Mouse (Mus musculus): ENCODE data around the gene Prss43. TPM values are rescaled to one million over a fixed set of nuclear protein-coding genes. Genes with fewer than 3 reads are reported as not detected.

The Prss43 gene
- polyA plus RNA-seq, 1 experiment from 2014 or later, result not detected

DNA sequence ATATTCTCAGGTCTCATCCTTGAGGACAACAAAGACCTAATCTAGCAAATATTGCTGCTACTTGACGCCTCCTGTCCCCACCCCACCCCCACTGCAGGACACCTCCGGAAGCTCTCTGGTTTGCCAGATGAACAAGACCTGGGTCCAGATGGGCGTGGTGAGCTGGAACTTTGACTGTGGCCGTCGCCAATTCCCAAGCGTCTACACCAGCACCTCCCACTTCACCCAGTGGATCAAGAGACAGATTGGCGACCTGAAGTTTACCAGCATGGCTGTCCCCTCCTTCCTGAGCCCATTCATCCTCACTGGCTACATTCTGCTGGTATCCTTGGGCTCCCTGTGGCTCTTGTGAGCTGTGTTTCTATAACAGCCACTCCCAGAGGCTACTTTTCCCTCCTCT lies 29.4 kb downstream of the Prss43 start:
- 71% methylated on average over 7 of the region's 7 CpGs for WGBS
- no peak overlapping the region for H3K4me3 ChIP-seq
- no peak for DNase-seq (ENCODE audit: low spot score)

DNA sequence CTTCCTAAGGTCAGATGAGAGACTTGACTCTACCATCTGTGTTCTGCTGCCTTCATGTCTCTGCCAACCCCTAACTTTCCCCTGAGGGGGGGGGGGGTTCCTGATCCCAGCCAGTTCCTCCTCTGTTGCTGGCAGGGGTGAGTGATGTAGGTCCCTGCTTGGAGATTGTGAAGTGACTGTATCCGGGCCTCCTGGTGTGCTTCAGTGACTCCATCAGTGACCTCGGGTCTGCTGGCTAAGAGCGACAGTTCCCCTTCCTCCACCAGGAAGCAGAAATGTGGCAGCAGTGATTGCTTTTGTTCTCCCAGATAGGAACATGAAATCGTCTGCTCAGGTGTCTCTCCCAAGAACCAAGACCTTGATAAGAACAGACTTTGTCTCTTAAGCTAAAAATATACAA lies 30.4 kb downstream of the Prss43 start:
- H3K27ac ChIP-seq, result no peak overlapping the region
- peaks cover 17% of the 10 kb centered on the region for H3K4me1 ChIP-seq
- no peak overlapping the region for H3K4me3 ChIP-seq
- no peaks in the 10 kb centered on the region for H3K9me3 ChIP-seq (replicated peaks)
- peaks cover 38% of the 10 kb centered on the region for H3K27me3 ChIP-seq (ENCODE audit: low read depth, poor library complexity, severe bottlenecking)
- DNase-seq (ENCODE audit: low spot score), result no peak
- 64% methylated on average over 4 of the region's 4 CpGs for WGBS
- no peaks in the 10 kb centered on the region for H3K36me3 ChIP-seq

More for the DNA sequence above, 29.4 kb downstream of the Prss43 start:
- Histone ChIP-seq H3K27me3 (ENCODE audit: low read depth, poor library complexity, severe bottlenecking) (peaks cover 38% of the 10 kb centered on the region), H3K9me3 (replicated peaks) (no peaks in the 10 kb centered on the region), H3K4me1 (peaks cover 17% of the 10 kb centered on the region), H3K36me3 (no peaks in the 10 kb centered on the region), H3K27ac (no peak overlapping the region)

DNA sequence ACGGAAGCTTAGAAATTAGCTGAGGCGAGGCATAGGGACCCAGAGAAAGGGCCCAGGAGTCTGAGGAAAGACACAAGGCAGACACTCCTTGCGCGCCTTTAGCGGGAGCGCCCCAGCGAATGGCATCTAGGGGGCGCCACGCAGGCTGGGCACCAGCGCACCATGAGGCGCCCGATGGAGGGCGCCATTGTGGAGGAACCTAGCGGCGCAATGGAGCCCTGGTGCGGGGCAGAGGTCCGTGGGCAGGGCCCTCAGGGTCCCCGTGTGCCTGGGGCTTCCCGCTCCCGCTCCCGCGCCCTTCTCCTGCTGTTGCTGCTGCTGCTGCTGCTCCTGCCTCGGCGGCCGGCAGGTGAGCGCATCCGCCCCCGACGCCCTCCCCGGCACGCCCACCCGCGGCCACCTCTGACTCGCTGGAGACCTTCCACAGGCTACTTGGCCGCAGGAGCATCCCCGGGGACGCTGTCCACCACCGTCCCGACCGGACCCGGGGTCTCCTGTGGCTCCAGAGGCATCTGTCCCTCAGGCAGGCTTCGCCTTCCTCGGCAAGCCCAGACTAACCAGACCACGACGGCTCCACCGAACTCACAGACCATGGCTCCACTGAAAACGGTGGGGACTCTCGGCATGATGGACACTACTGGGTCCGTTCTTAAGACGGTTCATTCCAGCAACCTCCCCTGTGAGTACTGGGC lies 31.4 kb downstream of the Prss43 start, which contains the start of gene Prss50:
Gene Prss50 (plus strand): TSS at position 187 of the 692 bp plus-strand sequence.
- Histone ChIP-seq H3K4me1 (peaks cover 15% of the 10 kb centered on the region), H3K36me3 (no peaks in the 10 kb centered on the region), H3K27me3 (ENCODE audit: low read depth, poor library complexity, severe bottlenecking) (peaks cover 38% of the 10 kb centered on the region), H3K9me3 (replicated peaks) (no peaks in the 10 kb centered on the region), H3K4me3 (peak within 1 kb of the TSS; percentile 46), H3K27ac (peak within 1 kb of the TSS; percentile 54; the same call in 1 of the 2 replicates)
- DNase-seq (ENCODE audit: low spot score), result peak; percentile 62
- 8% methylated on average over 49 of the region's 50 CpGs for WGBS

DNA sequence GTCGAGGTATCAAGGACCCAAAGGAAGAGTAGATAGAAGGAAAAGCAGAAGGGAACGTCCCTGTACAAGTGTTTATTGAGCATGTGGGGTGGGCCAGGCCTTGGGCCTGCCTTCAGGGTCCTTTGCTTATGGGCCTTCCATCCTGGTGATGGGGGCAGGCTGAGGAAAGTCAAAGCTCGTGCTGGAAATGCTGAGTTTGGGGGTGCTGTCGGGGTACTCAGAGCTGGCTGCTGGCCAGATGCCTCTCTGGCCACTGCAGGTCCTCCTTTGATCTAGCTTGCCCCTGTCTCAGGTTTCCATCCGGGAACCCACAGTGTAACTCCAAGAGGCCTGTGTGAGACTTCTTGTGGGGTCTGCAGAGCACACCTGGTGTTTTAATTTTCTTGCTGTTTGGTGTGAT lies 32.0 kb downstream of the Prss43 start:
- 29% methylated on average over 5 of the region's 5 CpGs for WGBS
- no peaks in the 10 kb centered on the region for H3K36me3 ChIP-seq
- no peak overlapping the region for H3K27ac ChIP-seq
- no peaks in the 10 kb centered on the region for H3K9me3 ChIP-seq (replicated peaks)
- peaks cover 15% of the 10 kb centered on the region for H3K4me1 ChIP-seq
- 0 out of 2 replicates have a peak overlapping the region, but pooled peaks have one; percentile 46 for H3K4me3 ChIP-seq
- no peak for DNase-seq (ENCODE audit: low spot score)
- H3K27me3 ChIP-seq (ENCODE audit: low read depth, poor library complexity, severe bottlenecking), result peaks cover 38% of the 10 kb centered on the region

DNA sequence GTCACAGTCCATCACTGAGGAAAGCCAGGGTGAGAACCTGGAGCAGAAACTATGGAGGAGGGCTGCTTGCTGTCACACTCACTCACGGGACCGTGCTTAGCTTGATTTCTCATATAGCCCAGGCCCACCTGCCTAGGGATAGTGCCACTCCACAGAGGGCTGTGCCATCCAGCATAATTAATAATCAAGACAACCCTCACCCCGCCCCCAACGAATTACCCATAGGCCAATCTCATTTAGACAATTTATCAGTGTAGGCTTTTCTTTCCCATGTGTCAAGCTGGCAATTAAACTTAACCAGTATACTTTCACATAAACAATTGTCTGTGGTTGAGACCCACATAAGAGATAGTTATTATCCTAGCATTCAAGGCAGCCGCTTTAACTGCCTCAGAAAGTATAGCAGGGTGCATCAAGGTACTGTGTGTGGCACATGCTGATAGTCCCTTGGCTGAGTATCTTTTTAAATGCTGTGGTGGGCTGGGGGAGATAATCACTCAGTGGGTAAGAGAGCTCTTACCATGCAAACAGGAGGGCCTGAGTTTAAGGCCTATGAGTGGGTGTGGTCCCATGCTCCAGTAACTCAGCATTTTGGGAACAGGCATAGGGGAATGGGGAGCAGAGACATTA lies 32.6 kb downstream of the Prss43 start:
- no peak overlapping the region for H3K27ac ChIP-seq
- DNase-seq (ENCODE audit: low spot score), result no peak
- no peak overlapping the region for H3K4me3 ChIP-seq
- 86% methylated on average over 5 of the region's 5 CpGs for WGBS
- H3K4me1 ChIP-seq, result peaks cover 15% of the 10 kb centered on the region
- H3K36me3 ChIP-seq, result no peaks in the 10 kb centered on the region
- H3K27me3 ChIP-seq (ENCODE audit: low read depth, poor library complexity, severe bottlenecking), result peaks cover 38% of the 10 kb centered on the region
- H3K9me3 ChIP-seq (replicated peaks), result no peaks in the 10 kb centered on the region

DNA sequence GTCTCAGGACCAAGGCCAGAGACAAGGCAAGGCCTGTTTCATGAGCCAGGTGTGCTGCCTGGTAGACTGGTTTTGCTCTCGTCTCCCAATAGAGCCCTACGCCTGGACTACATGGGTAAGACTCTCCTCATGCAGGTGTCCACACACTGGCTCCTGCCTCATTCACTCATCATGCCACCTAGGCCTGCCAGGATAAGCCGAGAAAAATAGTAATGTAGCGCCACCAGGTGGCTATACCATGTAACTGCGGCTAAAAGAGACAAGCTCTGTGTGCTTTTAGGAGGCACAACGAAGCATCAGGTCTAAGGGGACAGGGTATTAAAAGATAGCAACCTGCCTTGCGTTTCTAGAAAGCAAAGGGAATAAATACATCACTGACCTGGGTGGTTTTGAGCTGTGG lies 44.5 kb downstream of the Prss43 start:
- no peak overlapping the region for H3K27ac ChIP-seq
- H3K9me3 ChIP-seq (replicated peaks), result no peaks in the 10 kb centered on the region
- peaks cover 42% of the 10 kb centered on the region for H3K4me1 ChIP-seq
- peaks cover 54% of the 10 kb centered on the region for H3K27me3 ChIP-seq (ENCODE audit: low read depth, poor library complexity, severe bottlenecking)
- WGBS, result 22% methylated on average over 7 of the region's 7 CpGs
- no peak overlapping the region for H3K4me3 ChIP-seq
- DNase-seq (ENCODE audit: low spot score), result peak; percentile 77
- H3K36me3 ChIP-seq, result no peaks in the 10 kb centered on the region

DNA sequence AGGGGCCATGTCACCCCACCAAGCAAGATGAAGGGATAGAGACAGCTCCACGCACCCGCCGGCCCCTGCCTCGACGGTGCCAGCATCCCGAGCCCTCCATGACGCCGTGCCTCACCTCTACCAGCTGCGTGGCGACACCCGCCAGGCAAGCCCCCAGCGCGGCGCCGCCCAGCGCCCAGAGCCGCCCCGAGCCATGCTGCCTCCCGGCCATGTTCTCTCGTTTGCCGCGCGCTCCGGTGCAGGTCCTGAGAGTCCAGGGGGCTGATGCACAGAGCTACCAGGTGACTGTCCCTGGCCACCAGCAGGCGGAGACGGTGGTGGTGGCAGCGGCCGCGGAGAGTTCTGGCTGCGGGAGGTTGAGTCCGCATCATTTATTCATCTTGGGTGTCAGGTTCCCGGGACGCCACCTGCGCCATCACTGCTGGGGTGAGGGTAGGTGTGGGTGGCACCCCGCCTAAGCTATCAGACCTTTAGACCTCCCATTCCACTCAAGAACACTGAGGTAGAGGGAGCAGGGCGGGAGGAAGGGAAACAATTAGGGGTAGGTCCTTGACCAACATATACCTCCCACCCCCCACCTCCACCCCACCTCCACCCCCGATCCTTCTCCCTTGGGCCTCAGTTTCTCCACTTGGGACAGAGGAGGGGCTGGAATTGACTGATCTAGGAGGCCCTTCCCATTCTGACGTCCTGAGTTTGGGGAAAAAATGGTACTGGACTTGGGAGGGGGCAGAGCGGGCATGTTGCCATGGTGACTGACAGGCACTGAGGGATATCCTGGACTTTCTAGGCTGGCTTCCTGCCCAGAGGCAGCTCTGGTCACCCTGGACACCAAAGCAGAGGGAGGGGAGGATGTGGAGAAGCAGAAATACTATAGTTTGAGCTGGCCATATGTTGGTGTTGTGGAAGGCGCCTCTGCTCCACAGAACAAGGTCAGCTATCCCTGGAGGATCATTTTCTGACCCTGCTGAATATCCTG lies 47.5 kb downstream of the Prss43 start:
- Histone ChIP-seq H3K4me1 (peaks cover 26% of the 10 kb centered on the region), H3K36me3 (no peaks in the 10 kb centered on the region), H3K27me3 (ENCODE audit: low read depth, poor library complexity, severe bottlenecking) (peaks cover 70% of the 10 kb centered on the region), H3K27ac (peak overlapping the region; percentile 42; the same call in 1 of the 2 replicates), H3K4me3 (peak overlapping the region; percentile 47), H3K9me3 (replicated peaks) (no peaks in the 10 kb centered on the region)
- DNase-seq (ENCODE audit: low spot score), result peak; percentile 44
- WGBS, result 11% methylated on average over 40 of the region's 40 CpGs

DNA sequence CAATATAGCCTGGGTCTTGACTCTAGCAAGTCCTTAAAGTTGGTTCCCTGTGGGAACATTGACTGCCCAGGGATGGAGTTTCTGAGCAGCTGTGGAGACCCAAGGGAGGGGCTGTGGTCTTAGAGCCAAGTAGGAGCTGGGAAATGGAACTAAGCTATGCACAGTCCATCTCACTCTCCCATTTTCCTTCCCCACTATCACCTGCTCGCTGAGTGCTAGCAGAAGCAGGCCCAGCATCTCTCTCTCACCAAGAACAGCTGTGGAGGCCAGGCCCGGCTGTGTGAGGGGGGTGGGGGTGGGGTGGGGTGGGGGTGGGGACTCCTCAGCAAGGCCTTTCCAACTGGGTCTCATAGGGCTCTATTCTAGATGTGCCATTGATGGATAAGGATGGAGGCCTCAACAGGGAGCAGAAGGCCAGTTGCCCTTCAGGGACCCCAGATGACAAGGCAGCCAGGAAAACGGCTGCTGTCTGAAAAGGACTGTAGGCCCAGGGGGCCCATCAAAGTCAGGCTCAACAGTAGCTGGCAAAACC lies 48.2 kb downstream of the Prss43 start:
- 13% methylated on average over 3 of the region's 3 CpGs for WGBS
- no peaks in the 10 kb centered on the region for H3K36me3 ChIP-seq
- H3K4me1 ChIP-seq, result peaks cover 32% of the 10 kb centered on the region
- DNase-seq (ENCODE audit: low spot score), result no peak
- H3K4me3 ChIP-seq, result no peak overlapping the region
- H3K27me3 ChIP-seq (ENCODE audit: low read depth, poor library complexity, severe bottlenecking), result peaks cover 78% of the 10 kb centered on the region
- no peak overlapping the region for H3K27ac ChIP-seq
- no peaks in the 10 kb centered on the region for H3K9me3 ChIP-seq (replicated peaks)

DNA sequence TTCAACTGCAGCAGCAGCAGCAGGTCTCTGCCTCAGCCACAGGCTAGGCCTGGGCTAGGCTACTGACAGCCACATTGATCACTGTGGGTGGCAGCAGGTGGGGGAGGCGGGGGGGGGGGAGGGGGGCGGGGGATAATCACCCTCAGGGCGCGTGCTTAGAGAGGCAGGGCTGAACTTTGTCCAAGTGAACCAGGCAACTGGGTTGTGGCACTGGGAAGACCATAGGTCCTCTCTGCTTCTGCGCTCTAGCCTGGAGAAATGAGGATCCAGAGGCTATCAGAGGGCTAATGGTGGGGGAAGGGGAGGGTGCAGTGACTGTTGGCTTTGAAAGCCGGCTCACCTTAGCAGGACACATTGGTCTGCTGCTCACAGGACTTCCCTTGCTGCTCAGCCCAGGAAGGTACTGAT lies 48.8 kb downstream of the Prss43 start:
- Histone ChIP-seq H3K4me1 (peaks cover 38% of the 10 kb centered on the region), H3K27me3 (ENCODE audit: low read depth, poor library complexity, severe bottlenecking) (peaks cover 79% of the 10 kb centered on the region), H3K27ac (no peak overlapping the region), H3K36me3 (no peaks in the 10 kb centered on the region), H3K4me3 (no peak overlapping the region), H3K9me3 (replicated peaks) (no peaks in the 10 kb centered on the region)
- WGBS, result 14% methylated on average over 6 of the region's 6 CpGs
- peak; percentile 51 for DNase-seq (ENCODE audit: low spot score)

DNA sequence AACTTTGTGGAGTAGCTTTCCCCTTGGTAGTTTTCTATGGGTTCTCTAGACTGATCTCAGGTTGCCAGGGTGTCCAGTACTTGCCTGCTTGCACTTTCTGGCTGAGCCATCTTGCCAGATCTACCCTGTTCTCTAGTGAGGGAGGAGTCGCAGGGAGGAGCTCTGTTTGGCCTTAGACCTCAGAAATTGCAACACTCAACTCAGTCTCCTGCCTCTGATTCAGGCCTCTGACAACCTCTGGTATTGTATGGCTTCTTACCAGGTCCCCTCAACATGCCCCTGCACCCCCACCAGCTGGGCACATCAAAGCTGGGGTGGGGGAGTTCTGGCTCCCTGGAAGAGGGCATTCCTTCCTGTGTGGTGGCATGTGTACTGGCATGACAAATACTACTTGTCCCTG lies 50.9 kb downstream of the Prss43 start:
- H3K27me3 ChIP-seq (ENCODE audit: low read depth, poor library complexity, severe bottlenecking), result peaks cover 85% of the 10 kb centered on the region
- no peak overlapping the region for H3K4me3 ChIP-seq
- no peaks in the 10 kb centered on the region for H3K36me3 ChIP-seq
- peaks cover 44% of the 10 kb centered on the region for H3K4me1 ChIP-seq
- no peak overlapping the region for H3K27ac ChIP-seq
- H3K9me3 ChIP-seq (replicated peaks), result no peaks in the 10 kb centered on the region
- WGBS, result 91% methylated on average over 1 of the region's 1 CpGs
- DNase-seq (ENCODE audit: low spot score), result no peak

DNA sequence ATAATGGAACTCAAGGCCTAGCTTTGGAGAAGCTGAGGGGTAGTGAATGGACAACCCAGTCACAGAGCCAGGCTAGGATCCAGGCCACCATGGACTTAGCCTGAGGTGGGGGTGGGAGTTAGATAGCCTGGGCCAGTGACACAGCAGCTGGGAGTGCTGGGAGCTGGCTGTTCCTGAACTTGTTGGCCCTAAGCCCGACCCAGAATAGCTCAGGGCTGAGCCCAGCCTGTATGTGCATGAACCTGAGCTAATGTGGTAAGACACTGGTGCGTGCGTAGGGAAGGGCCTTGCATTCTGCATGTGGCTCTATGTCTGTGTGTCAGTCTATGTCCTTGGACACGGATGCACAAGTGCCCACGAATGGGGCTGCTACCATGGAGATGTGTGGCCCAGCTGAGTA lies 51.4 kb downstream of the Prss43 start:
- H3K4me3 ChIP-seq, result no peak overlapping the region
- peaks cover 41% of the 10 kb centered on the region for H3K4me1 ChIP-seq
- H3K27ac ChIP-seq, result no peak overlapping the region
- 92% methylated on average over 5 of the region's 5 CpGs for WGBS
- peaks cover 83% of the 10 kb centered on the region for H3K27me3 ChIP-seq (ENCODE audit: low read depth, poor library complexity, severe bottlenecking)
- no peak for DNase-seq (ENCODE audit: low spot score)
- H3K36me3 ChIP-seq, result no peaks in the 10 kb centered on the region
- no peaks in the 10 kb centered on the region for H3K9me3 ChIP-seq (replicated peaks)

DNA sequence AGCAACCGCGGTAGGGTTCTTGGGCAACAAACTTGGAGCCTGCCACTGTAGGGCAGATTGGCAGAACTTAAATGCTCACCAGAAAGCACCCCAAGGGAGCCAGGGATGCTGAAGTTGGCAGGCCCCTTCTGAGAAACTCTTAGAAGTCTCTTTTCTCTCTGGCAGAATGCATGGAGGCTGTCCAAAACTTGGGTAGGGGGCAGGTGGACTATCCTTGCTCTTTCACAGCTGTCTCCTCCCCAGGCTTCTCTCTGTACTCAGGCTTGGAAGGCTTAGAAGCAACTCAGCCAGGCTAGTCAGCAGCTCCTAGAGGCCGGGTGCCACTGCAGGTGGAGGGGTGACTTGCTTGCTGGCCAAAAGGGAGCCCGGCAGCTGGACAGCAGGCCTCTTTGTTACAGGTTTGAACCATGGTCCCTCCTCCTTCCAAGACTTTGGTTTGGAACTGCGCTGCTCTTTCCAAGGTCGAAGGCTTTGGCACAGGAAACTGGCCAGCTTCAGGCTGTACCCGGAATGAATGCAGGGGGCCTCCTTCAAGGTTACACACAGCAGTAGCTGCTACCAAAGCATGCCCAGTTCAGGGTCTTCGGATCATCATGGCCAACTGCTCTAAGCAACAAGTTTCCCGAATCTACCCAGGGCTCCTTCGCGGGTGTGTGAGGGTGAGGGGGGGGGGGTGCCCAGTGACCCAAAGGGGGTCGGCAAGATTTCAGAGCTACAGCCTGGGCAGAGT lies 52.9 kb downstream of the Prss43 start, which contains the start of gene Als2cl:
Gene Als2cl (plus strand): TSS at position 680 of the 730 bp plus-strand sequence.
- peak; percentile 44 for DNase-seq (ENCODE audit: low spot score)
- Histone ChIP-seq H3K4me3 (peak within 1 kb of the TSS; percentile 61), H3K4me1 (peaks cover 31% of the 10 kb centered on the region), H3K36me3 (no peaks in the 10 kb centered on the region), H3K27ac (peak within 1 kb of the TSS; percentile 69), H3K27me3 (ENCODE audit: low read depth, poor library complexity, severe bottlenecking) (peaks cover 74% of the 10 kb centered on the region), H3K9me3 (replicated peaks) (no peaks in the 10 kb centered on the region)
- WGBS, result 17% methylated on average over 12 of the region's 12 CpGs

Measured in limb, embryonic 10.5 days (tissue).